Mouse (Mus musculus): ENCODE measurements around the gene Galntl5. TPM values are rescaled to one million over a fixed set of nuclear protein-coding genes. Genes with fewer than 3 reads are reported as not detected.

Galntl5 gene
- total and polyA plus RNA-seq, 3 experiments = not detected

DNA sequence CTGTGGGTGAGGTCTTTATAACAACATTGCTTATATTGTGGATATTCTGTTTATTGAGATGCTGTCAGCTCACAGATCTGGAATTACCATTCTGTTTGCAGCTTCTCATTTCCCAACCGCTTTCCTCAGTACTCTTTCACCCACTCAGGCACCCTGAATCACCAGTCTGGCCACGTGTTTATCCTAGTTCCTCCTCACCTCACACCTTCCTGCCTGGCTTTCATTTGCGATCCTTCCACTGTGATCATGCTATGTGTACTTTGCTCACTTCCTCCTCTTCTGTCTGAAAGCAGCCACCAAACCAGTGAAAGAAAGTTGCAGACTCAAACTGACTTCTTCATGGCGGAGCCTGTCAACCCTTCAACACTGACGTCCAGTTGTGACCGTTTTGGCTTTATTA lies 61.8 kb downstream of the Galntl5 start:
- no peak for DNase-seq
- TF ChIP-seq POLR2A (IDR thresholded peaks at IDR 0.05; ENCODE audit: insufficient read depth, low read depth, low read length) (no peak), EP300 (IDR thresholded peaks at IDR 0.05; ENCODE audit: insufficient read depth, low read depth, low read length) (no peak), CTCF (IDR thresholded peaks at IDR 0.05) (no peak)
- intact Hi-C loops (cut with DNase I) = no loop called here
- Histone ChIP-seq H3K4me1 (ENCODE audit: control insufficient read depth, insufficient read depth, low read length) (no peaks in the 10 kb centered on the region), H3K9ac (ENCODE audit: low read depth, low read length) (no peak overlapping the region), H3K79me2 (replicated peaks; ENCODE audit: control insufficient read depth, insufficient read depth, low read length) (no peaks in the 10 kb centered on the region), H3K4me3 (no peak overlapping the region), H3K27me3 (ENCODE audit: control insufficient read depth, insufficient read depth, low read length) (no peaks in the 10 kb centered on the region), H3K27ac (no peak overlapping the region), H3K36me3 (ENCODE audit: control insufficient read depth, insufficient read depth, low read length) (no peaks in the 10 kb centered on the region)
- 87% methylated on average over 6 of the region's 6 CpGs for WGBS

DNA sequence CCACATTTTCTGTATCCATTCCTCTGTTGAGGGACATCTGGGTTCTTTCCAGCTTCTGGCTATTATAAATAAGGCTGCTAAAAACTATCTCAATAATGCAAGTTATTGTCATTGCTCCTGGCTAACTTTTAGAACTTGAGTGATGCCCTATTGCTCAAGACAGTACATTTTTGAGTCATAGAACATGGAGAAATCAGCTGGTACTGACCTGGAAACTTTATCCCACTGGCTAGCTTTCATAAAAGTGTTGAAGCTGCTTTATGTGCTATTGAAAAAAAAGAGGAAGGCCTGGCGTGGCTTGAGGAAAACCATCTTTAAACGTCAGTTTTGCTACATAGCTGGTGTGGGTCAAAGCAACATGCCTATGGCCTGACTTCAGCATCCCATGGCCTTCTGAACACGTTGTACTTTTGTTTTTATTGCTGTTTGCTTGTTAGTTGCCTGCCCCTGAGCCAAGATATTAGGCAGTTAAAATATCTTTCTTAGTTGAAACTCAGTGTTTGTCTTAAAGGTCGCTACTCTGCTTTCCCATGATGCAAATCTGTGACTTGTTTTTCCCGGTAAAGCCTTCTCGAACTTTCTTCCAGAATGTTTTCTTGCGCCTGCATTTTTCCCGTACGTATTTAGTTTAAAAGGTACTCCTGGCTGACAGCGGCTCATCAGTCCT lies 64.7 kb downstream of the Galntl5 start:
- whole genome bisulfite sequencing = 89% methylated on average over 10 of the region's 10 CpGs
- no peaks in the 10 kb centered on the region for H3K36me3 ChIP-seq (ENCODE audit: control insufficient read depth, insufficient read depth, low read length)
- no peak overlapping the region for H3K9ac ChIP-seq (ENCODE audit: low read depth, low read length)
- DNase-seq = no peak
- no peaks in the 10 kb centered on the region for H3K79me2 ChIP-seq (replicated peaks; ENCODE audit: control insufficient read depth, insufficient read depth, low read length)
- TF ChIP-seq EP300 (IDR thresholded peaks at IDR 0.05; ENCODE audit: insufficient read depth, low read depth, low read length) (no peak), CTCF (IDR thresholded peaks at IDR 0.05) (no peak), POLR2A (IDR thresholded peaks at IDR 0.05; ENCODE audit: insufficient read depth, low read depth, low read length) (no peak)
- H3K4me3 ChIP-seq = no peak overlapping the region
- H3K27ac ChIP-seq = no peak overlapping the region
- intact Hi-C loops (cut with DNase I) = no loop called here
- H3K27me3 ChIP-seq (ENCODE audit: control insufficient read depth, insufficient read depth, low read length) = no peaks in the 10 kb centered on the region
- no peaks in the 10 kb centered on the region for H3K4me1 ChIP-seq (ENCODE audit: control insufficient read depth, insufficient read depth, low read length)

GRCm38 (mm10) chr5:25246473-25246865 lies 65.2 kb downstream of the Galntl5 start:
- Histone ChIP-seq H3K36me3 (ENCODE audit: control insufficient read depth, insufficient read depth, low read length) (no peaks in the 10 kb centered on the region), H3K27ac (no peak overlapping the region), H3K4me1 (ENCODE audit: control insufficient read depth, insufficient read depth, low read length) (no peaks in the 10 kb centered on the region), H3K9ac (ENCODE audit: low read depth, low read length) (no peak overlapping the region), H3K4me3 (no peak overlapping the region), H3K79me2 (replicated peaks; ENCODE audit: control insufficient read depth, insufficient read depth, low read length) (no peaks in the 10 kb centered on the region), H3K27me3 (ENCODE audit: control insufficient read depth, insufficient read depth, low read length) (no peaks in the 10 kb centered on the region)
- no peak for DNase-seq
- no peak for TF ChIP-seq POLR2A (IDR thresholded peaks at IDR 0.05; ENCODE audit: insufficient read depth, low read depth, low read length)
- TF ChIP-seq EP300 (IDR thresholded peaks at IDR 0.05; ENCODE audit: insufficient read depth, low read depth, low read length) = no peak
- no peak for TF ChIP-seq CTCF (IDR thresholded peaks at IDR 0.05)
- intact Hi-C loops (cut with DNase I) = no loop called here
- 82% methylated on average over 1 of the region's 1 CpGs for WGBS

DNA sequence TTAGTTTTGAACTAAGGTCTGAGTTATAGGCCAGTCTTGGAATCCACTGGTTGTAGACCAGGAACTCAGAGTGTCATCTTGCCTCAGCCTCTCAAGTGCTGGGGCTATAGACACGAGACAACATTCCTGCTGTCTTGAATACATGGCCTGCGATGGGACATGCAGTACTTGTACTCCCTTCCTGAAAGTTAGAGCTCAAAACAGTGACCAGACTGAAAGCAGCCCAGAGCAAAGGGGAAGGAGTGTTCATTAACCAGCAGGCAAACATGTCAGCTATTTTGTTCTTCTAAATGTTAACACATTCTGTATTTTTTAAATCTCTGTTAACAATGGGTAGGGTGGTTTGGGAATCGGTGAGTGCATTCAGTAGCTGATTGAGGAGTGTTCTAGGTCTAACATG lies 65.8 kb downstream of the Galntl5 start:
- DNase-seq = no peak
- no peak overlapping the region for H3K4me3 ChIP-seq
- 79% methylated on average over 3 of the region's 3 CpGs for WGBS
- no peaks in the 10 kb centered on the region for H3K27me3 ChIP-seq (ENCODE audit: control insufficient read depth, insufficient read depth, low read length)
- no peaks in the 10 kb centered on the region for H3K4me1 ChIP-seq (ENCODE audit: control insufficient read depth, insufficient read depth, low read length)
- H3K36me3 ChIP-seq (ENCODE audit: control insufficient read depth, insufficient read depth, low read length) = no peaks in the 10 kb centered on the region
- no peak for TF ChIP-seq POLR2A (IDR thresholded peaks at IDR 0.05; ENCODE audit: insufficient read depth, low read depth, low read length)
- TF ChIP-seq CTCF (IDR thresholded peaks at IDR 0.05) = no peak
- no peak for TF ChIP-seq EP300 (IDR thresholded peaks at IDR 0.05; ENCODE audit: insufficient read depth, low read depth, low read length)
- H3K27ac ChIP-seq = no peak overlapping the region
- intact Hi-C loops (cut with DNase I) = no loop called here
- no peaks in the 10 kb centered on the region for H3K79me2 ChIP-seq (replicated peaks; ENCODE audit: control insufficient read depth, insufficient read depth, low read length)
- no peak overlapping the region for H3K9ac ChIP-seq (ENCODE audit: low read depth, low read length)

- TF ChIP-seq CTCF (IDR thresholded peaks at IDR 0.05) = no peak
- TF ChIP-seq POLR2A (IDR thresholded peaks at IDR 0.05; ENCODE audit: insufficient read depth, low read depth, low read length) = no peak
- TF ChIP-seq EP300 (IDR thresholded peaks at IDR 0.05; ENCODE audit: insufficient read depth, low read depth, low read length) = no peak
Observed at GRCm38 (mm10) chr5:25252423-25252822, 71.2 kb downstream of the Galntl5 start.

GRCm38 (mm10) chr5:25252825-25253544 lies 71.7 kb downstream of the Galntl5 start:
- no peak for DNase-seq
- H3K36me3 ChIP-seq (ENCODE audit: control insufficient read depth, insufficient read depth, low read length) = peaks cover 8% of the 10 kb centered on the region
- H3K4me3 ChIP-seq = no peak overlapping the region
- no peak overlapping the region for H3K27ac ChIP-seq
- WGBS = 73% methylated on average over 8 of the region's 8 CpGs
- TF ChIP-seq CTCF (IDR thresholded peaks at IDR 0.05) (no peak), EP300 (IDR thresholded peaks at IDR 0.05; ENCODE audit: insufficient read depth, low read depth, low read length) (no peak), POLR2A (IDR thresholded peaks at IDR 0.05; ENCODE audit: insufficient read depth, low read depth, low read length) (no peak)
- no peaks in the 10 kb centered on the region for H3K79me2 ChIP-seq (replicated peaks; ENCODE audit: control insufficient read depth, insufficient read depth, low read length)
- no peaks in the 10 kb centered on the region for H3K27me3 ChIP-seq (ENCODE audit: control insufficient read depth, insufficient read depth, low read length)
- H3K4me1 ChIP-seq (ENCODE audit: control insufficient read depth, insufficient read depth, low read length) = no peaks in the 10 kb centered on the region
- H3K9ac ChIP-seq (ENCODE audit: low read depth, low read length) = no peak overlapping the region
- intact Hi-C loops (cut with DNase I) = no loop called here

More at GRCm38 (mm10) chr5:25252423-25252822, 71.2 kb downstream of the Galntl5 start:
- no peak overlapping the region for H3K27ac ChIP-seq
- H3K79me2 ChIP-seq (replicated peaks; ENCODE audit: control insufficient read depth, insufficient read depth, low read length) = no peaks in the 10 kb centered on the region
- H3K9ac ChIP-seq (ENCODE audit: low read depth, low read length) = no peak overlapping the region
- peaks cover 8% of the 10 kb centered on the region for H3K36me3 ChIP-seq (ENCODE audit: control insufficient read depth, insufficient read depth, low read length)
- WGBS = 48% methylated on average over 2 of the region's 2 CpGs
- no peak overlapping the region for H3K4me3 ChIP-seq
- intact Hi-C loops (cut with DNase I) = no loop called here
- no peaks in the 10 kb centered on the region for H3K4me1 ChIP-seq (ENCODE audit: control insufficient read depth, insufficient read depth, low read length)
- DNase-seq = no peak
- no peaks in the 10 kb centered on the region for H3K27me3 ChIP-seq (ENCODE audit: control insufficient read depth, insufficient read depth, low read length)
